Mouse (Mus musculus) stomach, postnatal 0 days (tissue): ENCODE measurements around the gene Fam50a.

Experiments
- CTCF ChIP-seq: IDR thresholded peaks from 2 replicates; pipeline ENCODE4 v1.5.1; 2016; ENCODE audit warnings: antibody characterized with exemption, low read depth, mild to moderate bottlenecking, moderate library complexity
- EP300 ChIP-seq: optimal IDR thresholded peaks from 2 replicates; pipeline ENCODE3; 2016; ENCODE audit warnings: antibody characterized with exemption

DNA sequence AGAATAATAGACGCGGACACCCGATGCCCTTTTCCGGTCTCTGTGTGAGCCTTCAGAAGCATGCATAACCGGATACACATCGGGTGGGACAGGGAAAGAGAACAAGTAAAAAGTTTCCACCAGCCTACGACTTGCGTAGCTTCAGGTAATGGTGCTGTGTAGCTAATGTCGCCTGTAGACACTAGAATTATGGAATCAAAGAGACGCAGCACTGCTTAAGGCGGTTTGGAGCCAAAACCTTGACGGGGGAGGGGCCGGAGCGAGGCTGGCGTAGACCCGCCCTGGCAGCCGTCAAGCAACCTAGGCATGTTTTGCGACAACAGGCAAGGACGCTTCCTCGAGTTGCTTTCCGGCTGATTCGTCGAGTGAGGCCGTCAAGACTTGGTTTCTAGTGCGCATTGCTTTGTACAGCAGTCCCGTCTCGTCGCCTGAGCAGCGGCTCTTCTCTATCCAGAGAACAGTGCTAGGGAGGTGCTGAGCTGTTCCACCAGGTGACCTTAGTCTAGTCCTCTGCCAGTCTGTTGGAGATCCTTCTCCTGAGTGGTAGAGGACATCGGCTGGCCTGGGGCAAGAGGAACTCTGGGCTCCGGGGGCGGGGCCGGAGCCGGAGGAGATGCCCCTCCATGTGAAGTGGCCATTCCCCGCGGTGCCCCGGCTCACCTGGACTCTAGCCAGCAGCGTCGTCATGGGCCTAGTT is 30.3 kb upstream of the Fam50a start:
- TF ChIP-seq CTCF = no peak
- TF ChIP-seq EP300 = no peak
